Mouse (Mus musculus) adrenal gland, postnatal 4 days (tissue): Measurements from ENCODE around the gene AY358078. TPM values are rescaled to one million over a fixed set of nuclear protein-coding genes. Genes with fewer than 3 reads are reported as not detected.
"Not testable (repeated sequence)": the region's sequence is repeated elsewhere in the genome, so short reads cannot be mapped to it uniquely, and the experiment has no call there.

Source experiments
- DNase-seq, 2 experiments: peaks; one replicate each; pipeline ENCODE4 v3.0.0; 2021 to 2022; ENCODE audit warnings: low spot score in 2 of 2, mixed read lengths in 2 of 2
- long read RNA-seq, 2 experiments: library from polyadenylated mRNA; stranded (forward); transcript quantifications; one replicate each; pipeline ENCODE4 v2.0.0; 2021
- total RNA-seq, 2 experiments: library from RNA; stranded (reverse); gene quantifications; 2 replicates each; pipeline ENCODE4 v1.2.3; 2021

Gene AY358078
- not detected for total RNA-seq
- long read RNA-seq, experiment 1, result 0 reads
- long read RNA-seq, experiment 2, result 0 reads

DNA sequence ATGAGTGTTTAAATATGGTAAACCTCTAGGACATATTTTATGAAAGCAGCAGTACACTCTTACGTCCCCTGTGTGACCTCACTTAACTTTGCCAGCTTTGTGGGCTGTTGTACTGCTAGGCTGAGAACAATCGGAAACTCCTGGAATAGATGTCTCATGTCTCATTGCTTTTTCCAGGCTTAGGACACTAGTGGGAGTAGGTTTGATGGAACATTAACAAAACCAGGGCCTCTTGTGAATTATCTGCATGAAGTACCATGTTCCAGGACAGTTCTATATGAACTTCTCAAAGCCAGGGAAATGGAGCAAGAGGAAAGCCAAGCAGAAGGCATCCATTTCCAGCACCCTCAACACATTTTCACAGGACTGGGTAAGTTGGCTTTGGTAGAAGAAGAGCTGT, at the start of gene AY358078:
AY358078 (plus strand) TSS at position 301 of the 400 bp plus-strand sequence.
- no peak for DNase-seq

DNA sequence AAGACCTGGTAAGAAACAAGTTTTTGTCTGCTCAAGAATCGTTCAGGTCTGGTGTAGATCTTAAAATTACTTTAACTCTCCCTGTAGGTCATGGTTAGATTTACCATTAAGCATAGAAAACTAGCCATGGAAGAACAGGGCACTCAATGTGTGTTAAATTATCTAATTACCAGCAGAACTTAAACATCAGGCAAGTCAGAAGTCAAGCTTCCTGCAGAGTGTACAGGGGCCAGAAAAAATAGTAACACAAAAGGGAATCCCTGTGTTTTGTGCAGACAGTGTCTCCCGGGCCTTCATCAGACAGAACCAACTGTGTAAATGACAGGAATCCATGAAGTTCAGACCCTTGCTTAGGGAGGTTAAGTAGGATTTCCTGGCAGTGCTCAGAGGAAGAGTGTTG, 43.9 kb upstream of the AY358078 start:
- no peak for DNase-seq

DNA sequence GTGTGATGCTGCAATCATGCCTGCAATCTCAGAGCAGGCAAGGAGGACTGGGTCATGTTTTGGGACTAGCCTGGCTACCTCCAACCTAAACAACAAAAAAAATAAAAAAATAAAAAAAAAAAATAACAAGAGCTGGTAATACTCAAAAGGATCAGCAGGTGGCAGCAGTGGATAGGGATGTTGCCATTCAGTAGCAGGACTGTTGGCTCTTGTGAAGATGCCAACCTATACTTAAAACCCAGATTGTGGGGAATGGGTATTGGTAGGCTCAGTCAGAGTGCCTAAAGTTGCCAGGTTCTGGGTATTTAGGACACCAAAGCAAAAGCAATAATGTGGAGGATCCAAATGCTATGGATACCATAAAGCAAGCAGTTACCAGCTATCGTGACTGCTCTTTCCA, 28.5 kb upstream of the AY358078 start:
- not testable (repeated sequence) for DNase-seq

DNA sequence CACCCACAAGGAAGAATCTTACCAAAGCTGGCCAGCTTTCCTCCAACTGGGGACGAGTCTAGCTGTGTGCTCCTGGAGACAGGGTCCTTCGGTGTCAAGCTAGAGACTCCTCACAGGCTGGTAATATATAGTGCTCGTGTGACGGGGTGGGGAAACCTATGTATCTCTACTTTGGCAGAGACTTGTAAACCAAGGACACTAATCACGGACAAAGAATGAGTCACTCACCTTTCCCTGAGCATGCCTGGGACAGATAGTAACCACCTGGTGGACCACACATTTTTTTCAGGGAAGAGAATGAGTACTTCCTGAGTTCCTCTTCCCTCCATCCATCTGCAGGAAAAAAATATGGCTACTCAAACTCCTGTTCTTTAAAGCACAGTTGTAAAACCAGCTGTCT, 26.4 kb upstream of the AY358078 start, which contains the start of gene Ang4:
Ang4 (minus strand) TSS at position 101 of the 400 bp plus-strand sequence.
- DNase-seq, result no peak

DNA sequence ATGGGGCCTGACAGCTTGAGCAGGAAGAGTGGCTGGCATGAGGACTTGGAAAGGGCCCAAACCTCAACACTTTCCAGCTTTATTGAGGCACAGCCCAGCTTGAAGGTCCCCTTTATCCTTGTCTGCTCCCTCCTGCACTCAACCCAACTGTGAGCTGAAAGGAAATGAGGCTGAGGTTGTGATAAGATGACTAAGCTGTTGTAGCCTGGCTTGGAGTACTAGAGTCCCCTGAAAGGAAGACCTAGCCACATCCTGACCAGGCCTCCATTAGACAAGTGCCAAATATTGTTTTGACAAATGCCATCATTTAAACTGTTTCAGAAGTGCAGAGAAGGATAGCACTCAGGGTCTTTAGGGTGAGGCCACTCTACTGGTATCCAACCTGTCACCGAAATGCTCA, 22.1 kb upstream of the AY358078 start:
- no peak for DNase-seq

DNA sequence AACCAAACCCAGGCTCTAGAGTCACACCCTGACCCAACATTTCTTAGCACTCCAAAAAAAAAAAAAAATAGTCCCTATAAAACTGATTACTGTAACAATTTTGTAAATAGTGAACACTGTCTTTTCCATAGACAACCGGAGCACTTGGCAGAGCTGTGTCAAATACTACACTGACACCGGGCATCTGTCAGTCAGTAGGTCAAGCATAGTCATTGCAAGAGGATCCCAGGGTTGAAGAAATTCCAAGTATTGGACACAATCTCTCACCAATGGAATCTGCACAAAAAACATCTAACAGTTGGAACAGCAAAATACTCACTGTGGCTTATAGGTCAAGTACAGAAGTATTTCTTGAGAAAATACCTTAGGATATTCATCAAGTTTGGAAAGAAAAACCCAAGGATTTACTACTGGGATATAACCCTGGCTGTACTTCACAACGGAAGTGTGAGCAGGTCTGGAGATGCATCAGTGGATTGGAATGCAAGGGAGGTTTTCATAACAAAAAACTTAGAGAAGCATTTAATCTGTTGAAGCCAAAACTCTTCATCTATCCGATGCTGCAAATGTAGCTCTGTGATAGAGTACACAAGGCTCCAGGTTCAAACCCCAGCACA, 20.9 kb upstream of the AY358078 start:
- no peak for DNase-seq

DNA sequence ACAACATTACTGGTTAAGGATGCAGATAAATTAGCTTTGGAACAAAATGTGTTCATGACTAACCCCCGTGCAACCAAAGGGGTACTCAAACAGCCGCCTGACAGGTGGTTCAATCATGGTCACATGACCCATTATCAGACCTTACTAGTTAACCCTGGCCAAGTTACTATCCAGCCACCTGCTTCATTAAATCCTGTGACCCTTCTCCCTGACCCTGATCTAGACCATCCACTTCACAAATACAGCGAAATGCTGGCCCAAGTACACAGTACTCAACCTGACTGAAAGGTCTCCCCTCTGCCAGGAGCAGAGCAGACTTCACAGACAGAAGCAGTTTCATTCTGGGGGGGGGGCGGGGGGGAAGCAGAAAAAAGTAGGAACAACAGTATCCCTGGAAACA, 13.5 kb upstream of the AY358078 start:
- no peak for DNase-seq

DNA sequence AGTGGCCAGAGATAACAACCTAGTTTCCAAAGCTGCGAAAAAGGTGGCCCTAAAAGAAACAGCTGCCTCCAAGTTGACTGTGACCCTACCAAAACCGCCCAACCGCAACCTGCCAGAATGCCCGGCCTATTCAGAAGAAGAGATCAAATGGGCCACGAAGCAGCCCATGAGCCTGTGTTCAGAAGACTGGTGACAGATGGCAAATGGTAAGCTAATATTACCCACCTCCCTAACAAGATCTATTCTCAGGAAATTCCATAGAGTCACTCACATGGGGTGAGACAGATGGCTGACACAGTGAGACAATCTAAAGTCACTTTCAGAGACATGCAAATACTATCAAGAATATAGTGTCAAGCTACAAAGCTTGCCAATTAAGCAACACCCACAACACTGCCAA, 12.8 kb upstream of the AY358078 start:
- DNase-seq, result no peak

DNA sequence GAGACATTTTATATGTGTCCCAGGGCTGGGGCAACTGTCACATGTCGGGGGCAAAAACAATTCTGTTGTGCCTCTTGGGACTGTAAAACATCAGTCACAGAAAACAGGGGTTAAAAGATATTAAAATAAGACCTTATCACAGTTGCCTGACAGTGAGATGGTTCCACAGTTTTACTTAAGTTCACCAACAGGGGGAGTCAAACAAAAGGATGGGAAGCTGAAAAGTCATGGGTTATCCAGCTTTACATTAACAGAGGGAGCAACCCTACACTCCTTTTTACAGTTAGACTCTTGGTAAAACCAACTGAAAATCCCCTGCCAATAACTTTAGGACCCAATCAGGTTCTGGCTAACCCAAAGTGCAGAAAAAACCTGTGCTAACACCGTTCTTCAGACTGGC, 10.7 kb upstream of the AY358078 start:
- no peak for DNase-seq

DNA sequence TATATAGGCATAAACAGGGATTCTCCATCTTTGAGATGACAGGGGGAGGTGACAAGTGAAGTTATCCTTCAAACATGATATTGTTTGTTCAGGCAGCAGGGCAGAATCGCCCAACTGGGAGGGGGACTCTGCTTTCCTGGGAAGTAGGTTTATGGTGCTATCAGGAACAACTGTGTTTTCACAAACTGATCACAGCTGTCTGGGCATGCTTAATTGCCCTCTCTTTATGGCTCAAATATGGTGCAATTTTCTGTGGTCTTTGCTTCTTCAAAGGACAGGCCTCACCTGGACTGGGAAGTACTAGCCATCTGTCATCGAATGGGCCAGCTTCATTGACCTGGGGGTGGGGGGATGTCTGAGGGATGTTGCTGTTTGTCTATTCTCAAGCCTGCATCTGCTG, 5.7 kb upstream of the AY358078 start:
- no peak for DNase-seq

DNA sequence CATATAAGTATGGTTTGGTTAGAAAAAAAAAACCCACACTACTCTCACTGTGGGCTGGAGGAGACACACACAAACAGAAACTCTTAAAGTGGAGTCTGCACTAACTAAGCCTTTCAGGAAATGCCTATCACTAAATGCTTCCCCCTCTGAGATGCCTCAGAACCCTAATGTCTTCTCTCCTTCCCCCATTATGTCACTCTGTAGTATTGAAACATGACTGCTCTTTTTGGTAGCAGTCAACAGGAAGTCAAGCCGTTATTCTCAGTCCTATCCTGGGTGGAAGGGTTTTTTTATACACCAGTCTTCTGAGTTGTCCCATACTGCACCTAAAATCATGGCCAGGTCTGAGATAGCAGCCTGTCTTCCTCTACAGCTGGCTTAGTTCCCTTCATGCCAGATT, 26.8 kb downstream of the AY358078 start:
- DNase-seq, result no peak

DNA sequence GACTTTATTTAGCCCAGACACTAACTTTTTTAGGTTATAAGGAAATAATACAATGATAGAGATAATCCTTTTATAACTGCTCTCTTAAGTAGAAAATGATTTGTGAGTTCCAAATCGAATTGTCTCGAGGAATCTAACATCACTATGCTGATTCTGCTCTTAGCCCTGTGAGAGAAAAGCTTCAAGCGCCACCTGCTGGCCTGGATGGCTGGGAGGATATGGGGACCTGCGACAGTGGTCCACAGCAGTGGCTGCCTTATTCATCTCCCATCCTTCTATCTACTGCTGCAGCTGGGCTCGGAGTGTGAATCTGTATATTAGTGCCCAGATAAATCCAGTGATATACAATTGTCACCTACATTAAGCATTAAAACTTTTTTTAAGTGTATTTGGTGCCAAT, 28.0 kb downstream of the AY358078 start:
- DNase-seq, result not testable (repeated sequence)

DNA sequence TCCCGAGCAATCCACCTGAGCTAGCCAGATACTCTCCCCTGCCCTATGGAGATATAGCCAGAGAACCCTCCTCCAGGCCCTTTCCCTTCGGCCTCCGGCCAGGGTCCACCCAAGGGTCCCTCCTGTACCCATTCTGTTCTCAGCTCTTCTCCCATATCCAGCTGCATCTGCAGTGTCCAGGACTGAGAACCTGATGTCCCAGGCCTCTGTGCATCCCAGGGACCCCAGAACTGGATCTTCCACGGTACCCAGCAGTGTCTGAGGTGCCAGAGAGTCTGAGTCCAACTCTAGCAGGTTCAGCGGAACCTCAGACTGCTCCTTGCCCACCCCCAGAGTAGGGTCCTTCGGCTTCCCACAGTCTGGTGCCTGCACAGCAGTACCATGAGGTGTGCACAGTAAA, 29.3 kb downstream of the AY358078 start:
- no peak for DNase-seq

DNA sequence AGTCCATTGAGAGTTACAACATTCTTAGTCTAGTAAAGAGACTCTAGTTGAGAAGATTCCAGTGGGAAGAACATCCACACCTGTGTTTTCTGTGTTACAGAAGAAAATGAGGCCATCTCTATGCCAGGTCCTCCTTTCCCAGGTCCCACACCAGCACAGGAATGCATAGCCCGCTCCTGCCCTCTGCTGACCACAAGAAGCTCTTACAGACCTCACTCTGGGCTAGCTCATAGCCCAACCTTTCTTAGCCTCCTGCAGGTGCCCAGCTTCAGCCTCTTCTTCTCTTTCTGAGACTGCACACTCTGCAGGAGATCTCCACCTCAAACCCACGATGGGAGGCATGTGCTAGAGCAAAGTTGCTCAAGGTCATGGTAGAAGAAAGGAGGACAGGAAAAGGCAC, 38.6 kb downstream of the AY358078 start:
- not testable (repeated sequence) for DNase-seq

DNA sequence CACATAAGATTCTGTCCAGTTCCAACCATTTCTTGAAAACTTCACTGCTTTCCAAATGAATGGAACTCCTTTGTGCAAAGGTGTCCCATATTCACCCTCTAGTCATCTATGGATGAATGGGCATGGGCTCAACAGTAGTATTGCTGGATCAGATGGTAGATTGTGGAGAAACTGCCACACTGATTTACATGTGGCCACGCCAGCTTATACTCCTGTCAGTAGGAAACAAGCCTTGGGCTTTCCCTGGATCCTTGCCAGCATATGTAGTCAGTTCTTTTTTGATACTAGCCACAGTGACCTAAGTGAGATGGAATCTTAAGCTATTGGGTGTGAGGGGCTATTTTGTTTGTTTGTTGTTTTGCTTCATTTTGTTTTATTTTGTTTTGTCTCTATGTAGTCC, 42.4 kb downstream of the AY358078 start:
- DNase-seq, result no peak

DNA sequence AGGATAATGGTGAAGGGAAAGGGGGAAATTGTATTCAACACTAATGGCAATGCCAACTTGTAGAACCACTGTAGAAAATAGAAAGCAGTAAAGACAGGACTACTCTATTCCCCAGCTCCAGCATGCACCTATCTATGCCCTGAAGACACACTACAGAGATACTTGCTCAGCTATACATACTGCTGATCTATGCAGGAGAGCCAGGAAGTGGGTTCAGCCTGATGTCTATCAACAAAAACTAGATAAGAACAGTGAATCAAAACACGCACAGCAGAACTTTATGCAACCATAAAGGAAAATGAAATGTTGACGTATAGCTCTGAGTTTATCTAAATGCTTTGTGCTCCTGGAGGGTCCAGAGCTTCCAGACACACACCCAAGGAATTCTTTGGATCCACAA, 42.9 kb downstream of the AY358078 start:
- no peak for DNase-seq

DNA sequence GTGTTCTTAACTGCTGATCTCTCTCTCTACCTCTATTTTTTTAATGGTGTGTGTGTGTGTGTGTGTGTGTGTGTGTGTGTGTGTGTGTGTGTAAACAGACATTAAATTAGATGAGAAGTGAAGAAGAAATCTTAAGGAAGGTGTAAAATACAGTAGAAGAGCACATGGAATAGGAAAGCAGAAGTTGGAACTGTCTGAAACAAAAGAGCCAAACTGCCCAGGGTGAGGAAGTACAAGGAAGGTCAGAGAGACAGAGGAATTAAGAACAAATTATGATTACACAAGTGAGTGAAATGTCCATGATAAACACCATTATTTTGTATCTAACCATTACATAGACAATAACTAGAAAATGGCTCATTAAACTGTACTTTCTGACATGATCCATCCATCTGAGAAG, 44.0 kb downstream of the AY358078 start:
- DNase-seq, result no peak

DNA sequence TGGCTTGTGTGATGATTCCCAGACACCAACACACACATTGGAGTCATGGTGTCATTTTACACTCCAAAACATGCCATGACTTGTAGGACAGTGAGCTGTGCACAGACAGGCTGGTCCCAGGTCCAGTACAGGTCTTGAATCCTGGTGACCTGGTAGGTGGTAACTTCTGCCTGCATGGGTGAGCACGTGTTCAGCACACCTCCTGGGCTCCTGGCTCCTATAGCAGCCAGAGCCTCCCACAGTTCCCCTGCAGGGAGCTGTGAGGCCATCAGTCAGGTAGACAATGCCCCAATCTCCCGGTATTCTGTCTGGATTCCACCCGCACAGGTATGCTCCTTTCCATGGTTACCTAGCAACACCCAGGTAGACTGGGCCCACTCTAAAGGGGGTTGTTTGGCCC, 46.7 kb downstream of the AY358078 start:
- DNase-seq, result no peak

DNA sequence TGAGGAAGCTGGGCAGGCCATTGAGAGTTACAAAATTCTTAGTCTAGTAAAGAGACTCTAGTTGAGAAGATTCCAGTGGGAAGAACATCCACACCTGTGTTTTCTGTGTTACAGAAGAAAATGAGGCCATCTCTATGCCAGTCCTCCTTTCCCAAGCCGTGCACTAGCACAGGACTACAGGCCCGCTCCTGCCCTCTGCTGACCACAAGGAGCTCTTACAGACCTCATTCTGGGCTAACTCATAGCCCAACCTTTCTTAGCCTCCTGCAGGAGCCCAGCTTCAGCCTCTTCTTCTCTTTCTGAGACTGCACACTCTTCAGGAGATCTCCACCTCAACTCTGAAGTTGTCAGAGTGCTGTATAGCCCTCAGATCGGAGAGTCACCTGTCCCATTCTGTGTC, 51.2 kb downstream of the AY358078 start:
- not testable (repeated sequence) for DNase-seq

DNA sequence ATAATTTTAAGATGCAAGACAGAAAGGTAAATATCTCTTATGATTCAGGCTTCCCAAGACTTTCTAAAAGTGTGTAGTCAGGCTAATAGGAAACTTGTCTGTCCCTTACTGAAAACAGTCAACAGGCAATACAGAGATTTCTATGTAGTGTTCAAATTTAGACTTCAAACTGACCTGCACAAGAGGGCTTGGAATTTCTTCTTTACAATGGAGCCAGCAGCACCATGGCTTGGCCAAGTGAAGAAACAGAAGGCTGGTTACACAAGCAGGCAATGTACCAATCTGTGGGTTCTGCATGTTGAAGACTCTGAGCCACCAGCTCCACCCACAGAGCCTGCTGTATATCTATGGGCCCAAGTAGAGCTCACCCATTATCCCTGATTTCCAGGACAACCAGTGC, 53.6 kb downstream of the AY358078 start, which contains the start of gene Ear6:
Ear6 (plus strand) TSS at position 301 of the 400 bp plus-strand sequence.
- no peak for DNase-seq

DNA sequence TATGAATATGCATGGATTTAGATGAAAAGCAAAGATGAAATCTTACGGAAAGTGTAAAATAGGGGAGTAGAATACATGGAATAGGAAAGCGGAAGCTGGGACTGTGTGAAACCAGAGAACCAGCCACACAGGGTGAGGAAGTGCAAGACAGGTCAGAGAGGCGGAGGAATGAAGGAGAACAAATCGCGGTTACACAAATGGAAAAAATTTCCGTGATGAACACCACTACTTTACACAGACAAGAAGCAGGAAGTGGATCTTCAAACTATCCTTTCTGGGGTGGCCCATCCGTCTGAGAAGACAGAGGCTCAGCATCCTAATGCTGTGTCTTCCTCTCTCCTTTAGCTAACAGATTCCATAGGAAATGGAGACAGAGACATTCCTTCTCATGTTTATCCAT, 55.4 kb downstream of the AY358078 start:
- not testable (repeated sequence) for DNase-seq

DNA sequence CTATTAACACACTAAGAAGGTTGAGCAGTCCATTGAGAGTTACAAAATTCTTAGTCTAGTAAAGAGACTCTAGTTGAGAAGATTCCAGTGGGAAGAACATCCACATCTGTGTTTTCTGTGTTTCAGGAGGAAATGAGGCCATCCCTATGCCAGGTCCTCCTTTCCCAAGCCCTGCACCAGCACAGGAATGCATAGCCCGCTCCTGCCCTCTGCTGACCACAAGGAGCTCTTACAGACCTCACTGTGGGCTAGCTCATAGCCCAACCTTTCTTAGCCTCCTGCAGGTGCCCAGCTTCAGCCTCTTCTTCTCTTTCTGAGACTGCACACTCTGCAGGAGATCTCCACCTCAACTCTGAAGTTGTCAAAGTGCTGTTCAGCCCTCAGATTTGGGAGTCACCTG, 63.8 kb downstream of the AY358078 start:
- not testable (repeated sequence) for DNase-seq

DNA sequence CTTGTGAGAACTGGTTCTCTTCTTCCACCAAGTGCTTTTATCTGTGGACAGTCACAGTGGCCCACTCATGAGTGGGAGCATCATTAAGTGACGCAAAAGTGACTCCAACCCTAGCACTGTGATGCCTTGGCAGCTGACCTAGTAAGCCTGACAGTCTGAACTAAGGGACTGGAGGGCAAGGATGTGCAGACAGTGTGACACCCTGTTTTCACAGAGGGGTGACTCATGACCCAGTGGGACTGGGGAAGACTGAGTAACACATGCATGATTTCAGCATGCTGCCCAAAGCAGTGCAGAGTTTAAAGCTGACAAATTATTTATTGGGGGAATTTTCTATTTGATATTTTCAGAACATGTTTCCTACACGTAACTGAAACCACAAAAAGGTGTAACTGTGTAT, 70.9 kb downstream of the AY358078 start:
- DNase-seq, result no peak

DNA sequence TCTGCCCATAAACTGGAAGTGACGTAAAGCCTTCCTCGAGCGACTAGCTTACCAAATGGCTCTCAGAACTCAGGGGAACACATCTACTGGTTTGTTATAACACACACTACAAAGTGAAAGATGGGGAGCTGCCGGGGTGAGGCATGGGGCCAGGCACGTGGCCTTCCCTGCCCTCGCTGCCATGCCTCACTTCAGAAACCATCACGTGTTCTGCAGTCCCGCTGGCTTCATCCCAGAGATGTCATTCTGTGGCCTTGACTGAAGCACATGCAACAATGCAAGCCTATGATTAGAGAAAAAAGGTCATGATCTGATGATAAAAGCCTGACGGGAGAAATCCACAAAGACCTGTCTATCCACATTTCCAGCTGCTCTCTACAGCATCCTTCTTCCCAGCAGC, 71.9 kb downstream of the AY358078 start:
- no peak for DNase-seq
